Mouse (Mus musculus) embryo, embryonic 11.5 days (tissue): ENCODE results near the gene Ube2l3.
"Not testable (repeated sequence)": the region's sequence is repeated elsewhere in the genome, so short reads cannot be mapped to it uniquely, and the experiment has no call there.

Source experiments
- DNase-seq: peaks from one replicate; pipeline ENCODE4 v3.0.0-alpha.2; 2012; ENCODE audit warnings: low read depth, low spot score

The Ube2l3 gene

GRCm38 (mm10) chr16:17208389-17209361 is 6.2 kb upstream of the Ube2l3 start, which contains the start of gene Rimbp3:
Gene Rimbp3 (plus strand): TSS chr16:17208603.
- peak; percentile 88 for DNase-seq

DNA sequence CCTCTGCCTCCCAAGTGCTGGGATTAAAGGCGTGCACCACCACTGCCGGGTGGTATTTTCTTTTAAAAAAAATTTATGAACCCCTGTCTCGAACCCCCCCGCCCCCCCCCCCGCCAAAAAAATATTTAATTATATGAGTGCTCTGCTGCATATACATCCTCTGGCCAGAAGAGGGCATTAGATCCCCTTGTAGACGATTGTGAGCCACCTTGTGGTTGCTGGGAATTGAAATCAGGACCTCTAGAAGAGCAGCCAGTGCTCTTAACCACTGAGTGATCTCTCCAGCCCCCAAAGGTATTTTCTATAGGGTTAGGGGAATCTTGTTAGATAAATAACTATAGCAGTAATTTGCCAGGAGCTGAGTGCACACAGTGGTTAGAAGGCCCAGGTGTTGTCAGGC is 2.5 kb upstream of the Ube2l3 start:
- no peak for DNase-seq

- no peak for DNase-seq
Measured at GRCm38 (mm10) chr16:17201977-17202376, 472 bp downstream of the Ube2l3 start.

- DNase-seq: peak; percentile 68
Measured at GRCm38 (mm10) chr16:17200953-17201707, 1.3 kb downstream of the Ube2l3 start.

- no peak for DNase-seq
Measured at GRCm38 (mm10) chr16:17200121-17200952, 2.1 kb downstream of the Ube2l3 start.

DNA sequence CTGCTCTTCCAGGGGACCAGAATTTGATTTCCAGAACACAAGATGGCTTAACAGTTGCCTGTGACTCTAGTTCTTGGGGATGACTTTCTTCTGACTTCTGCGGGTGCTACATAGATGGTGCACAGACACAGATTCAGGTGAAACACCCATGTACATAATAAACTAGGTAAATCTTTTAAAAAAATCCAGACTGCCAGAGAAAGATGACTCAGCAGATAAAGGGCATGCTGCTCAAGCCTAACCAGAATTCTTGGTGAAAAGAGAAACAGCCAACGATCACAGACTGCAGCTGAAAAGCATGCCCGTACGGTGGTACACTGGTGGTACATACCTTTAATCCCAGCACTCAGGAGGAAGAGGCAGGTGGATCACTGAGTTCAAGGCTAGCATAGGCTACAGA is 8.6 kb downstream of the Ube2l3 start:
- no peak for DNase-seq

- no peak for DNase-seq
Measured at GRCm38 (mm10) chr16:17185475-17185874, 17.0 kb downstream of the Ube2l3 start.

DNA sequence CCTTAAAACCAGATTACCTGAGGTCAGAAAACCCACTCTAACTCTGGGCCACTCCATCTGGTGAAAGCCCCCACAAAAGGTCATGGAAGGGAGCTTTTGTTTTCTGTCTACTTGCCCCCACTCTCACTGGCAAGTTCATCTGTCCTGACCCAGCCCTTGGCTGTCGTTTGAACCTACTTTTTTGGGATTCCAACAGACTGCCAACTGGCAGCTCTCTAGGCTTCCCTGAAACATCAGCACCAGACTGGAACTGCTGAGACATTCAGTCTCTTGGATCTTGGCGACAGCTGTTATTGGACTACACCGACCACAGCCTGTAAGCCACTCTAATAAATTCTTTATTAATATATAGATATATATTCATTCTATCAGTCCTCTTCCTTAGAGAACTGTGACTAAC is 19.4 kb downstream of the Ube2l3 start:
- no peak for DNase-seq

DNA sequence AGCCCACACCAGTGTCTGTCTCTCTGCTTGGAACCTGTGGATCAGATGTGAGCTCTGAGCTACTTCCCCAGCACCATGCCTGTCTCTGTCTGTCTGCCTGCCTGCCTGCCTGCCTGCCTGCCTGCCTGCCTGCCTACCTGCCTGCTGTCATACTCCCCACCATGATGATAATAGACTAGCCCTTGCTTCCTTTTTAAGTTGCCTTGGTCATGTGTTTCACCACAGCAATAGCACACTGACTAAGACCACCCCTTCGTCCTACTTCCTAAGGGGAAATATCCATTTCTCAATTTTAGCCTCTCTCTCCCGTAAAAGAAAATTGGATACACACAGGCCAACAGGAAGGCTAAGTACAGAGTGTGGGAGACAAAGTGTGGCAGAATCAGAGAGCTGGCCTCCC is 20.3 kb downstream of the Ube2l3 start:
- no peak for DNase-seq

- no peak for DNase-seq
Measured at GRCm38 (mm10) chr16:17181382-17181781, 21.1 kb downstream of the Ube2l3 start.

- DNase-seq: no peak
Measured at GRCm38 (mm10) chr16:17179706-17180105, 22.7 kb downstream of the Ube2l3 start.

DNA sequence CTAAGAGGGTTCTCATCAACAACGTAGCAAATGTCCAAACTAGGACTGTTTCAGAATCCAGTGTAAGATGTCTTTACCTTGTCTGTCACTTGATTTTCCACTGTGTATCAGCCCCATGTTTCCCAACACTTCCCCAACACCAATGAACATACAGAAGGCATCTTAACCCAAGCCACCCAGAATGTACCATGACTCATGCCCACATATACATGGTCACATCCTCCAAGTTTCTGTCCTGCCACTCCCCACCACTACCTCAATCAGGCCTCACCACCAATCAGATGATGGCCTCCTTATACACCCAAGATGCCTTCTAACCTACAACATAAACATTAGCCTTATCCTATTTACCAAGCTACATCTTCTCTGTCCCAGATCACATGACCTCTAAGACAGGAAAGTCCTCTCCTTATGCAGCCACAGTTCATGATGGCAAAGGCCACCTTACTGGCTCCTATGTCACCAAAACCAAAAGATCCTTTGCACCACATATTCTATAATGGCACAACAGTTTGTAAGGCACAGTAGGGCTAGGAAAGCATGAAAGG is 24.8 kb downstream of the Ube2l3 start:
- no peak for DNase-seq

GRCm38 (mm10) chr16:17175765-17176164 is 26.7 kb downstream of the Ube2l3 start:
- DNase-seq: no peak

DNA sequence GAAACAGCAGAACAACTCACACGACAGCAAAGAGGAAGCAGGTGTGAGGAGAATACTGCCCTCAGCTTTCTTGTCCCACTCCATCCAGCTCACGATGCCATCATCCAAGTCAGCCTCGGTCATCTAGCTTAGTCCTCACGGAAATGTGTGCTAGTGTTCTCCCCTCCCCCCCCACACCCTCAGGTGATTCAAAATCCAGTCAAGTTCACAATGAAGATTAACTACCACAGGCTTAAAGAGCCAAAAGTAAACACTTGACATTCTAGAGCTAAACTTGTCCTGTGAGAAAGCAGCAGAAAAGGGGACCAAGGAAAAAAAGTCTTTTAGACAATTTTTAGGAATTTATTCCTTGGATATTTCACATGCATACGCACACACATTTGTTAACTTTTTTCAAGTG is 34.4 kb downstream of the Ube2l3 start:
- DNase-seq: no peak

GRCm38 (mm10) chr16:17167179-17167578 is 35.3 kb downstream of the Ube2l3 start:
- DNase-seq: no peak

DNA sequence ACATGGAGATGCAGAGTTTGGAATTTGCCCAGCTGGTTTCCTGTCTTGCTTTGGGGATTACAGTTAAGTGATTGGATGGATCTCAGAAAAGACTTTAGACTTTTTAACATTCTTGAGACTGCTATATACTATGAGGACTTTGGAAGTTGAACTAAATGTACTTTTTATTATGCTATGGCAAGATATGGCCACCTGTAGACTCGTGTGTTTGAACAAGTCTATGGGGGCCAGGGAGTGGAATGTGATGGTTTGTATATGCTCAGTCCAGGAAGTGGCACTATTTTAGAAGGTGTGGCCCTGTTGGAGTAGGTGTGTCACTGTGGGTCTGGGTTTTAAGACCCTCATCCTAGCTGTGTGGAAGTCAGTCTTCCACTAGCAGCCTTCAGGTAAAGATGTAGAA is 37.0 kb downstream of the Ube2l3 start:
- DNase-seq: not testable (repeated sequence)

GRCm38 (mm10) chr16:17154346-17154745 is 48.1 kb downstream of the Ube2l3 start:
- DNase-seq: no peak

- DNase-seq: no peak
Measured at GRCm38 (mm10) chr16:17151874-17152273, 50.6 kb downstream of the Ube2l3 start.

DNA sequence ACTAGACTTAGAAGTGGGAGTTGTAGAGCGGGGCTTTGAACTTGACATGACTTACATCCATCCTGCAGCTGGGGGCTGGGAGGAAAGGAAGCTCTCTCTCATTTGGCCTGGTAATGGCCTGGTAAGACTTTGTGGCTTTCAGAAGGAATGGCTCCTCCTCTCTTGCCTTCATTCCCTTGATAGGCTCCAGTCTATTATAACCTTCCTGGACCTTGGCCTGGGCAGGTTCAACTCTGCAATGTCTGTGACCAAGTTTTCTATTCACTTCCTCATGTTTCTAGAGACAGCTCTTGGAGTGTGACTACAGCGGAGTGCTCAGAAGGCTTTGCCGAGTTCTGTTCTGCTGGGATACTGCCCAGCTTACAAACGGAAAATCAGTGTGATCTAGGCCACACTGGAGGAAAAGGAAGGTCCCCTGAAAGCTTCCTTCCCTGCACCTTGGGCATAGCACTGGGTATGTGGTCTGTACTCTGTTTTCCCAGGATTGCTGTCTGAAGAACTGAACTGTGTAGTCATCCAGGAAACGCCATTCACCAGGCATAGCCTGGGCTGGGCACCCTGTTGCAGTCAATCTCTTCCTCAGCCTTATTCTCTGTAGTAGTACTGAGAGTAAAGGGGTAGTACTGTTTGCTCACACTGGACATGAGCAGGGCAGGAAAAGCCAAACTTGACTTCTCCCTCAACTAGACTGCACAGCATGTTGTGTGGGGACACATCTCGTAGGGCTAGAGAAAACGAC is 51.8 kb downstream of the Ube2l3 start:
- no peak for DNase-seq

DNA sequence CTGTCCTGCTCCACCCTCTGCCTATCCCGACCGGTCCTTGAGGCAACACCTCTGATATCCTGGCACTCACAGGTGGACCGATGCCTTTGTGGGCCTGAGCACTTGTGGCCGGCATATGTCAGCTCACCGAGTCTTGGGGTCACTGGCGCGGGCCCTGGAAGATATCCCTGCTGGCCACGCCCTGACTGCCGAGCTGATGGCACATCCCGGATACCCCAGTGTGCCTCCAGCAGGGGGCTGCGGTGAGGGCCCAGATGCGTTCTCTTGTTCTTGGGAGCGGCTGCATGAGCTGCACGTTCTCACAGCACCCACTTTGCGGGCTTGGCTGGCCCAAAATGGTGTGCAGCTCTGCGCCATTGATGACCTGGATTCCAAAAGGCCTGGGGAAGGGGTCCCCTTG is 54.4 kb downstream of the Ube2l3 start:
- no peak for DNase-seq
